Comparison of ENCODE assay signal across 8 mouse cellular contexts in the genomic region with DNA sequence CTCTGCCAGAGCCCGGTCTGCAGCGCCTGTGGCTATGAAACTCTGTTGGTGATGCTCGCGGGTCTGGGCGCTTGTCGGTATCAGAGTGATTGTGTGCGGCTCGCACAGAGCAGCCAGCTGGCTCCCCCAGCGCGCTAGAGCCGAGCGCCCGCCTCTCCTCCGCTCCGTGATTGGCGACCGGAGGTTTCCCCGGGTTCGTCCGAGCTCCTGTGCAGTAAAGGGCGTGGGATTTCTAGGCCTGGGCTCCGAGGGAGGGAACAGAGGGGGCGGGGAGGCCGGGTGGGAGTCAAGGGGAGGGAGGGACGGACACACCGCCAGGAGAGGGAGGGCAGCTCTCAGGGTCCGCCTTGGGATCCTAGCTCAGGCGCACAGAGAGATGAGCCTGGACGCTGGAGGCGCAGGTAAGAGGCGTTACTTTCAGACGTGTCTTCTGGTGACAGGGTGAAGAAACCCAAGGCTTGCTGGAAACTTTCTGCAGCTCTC. TPM values are rescaled to one million over a fixed set of nuclear protein-coding genes. Genes with fewer than 3 reads are reported as not detected.
A peak's percentile ranks its signal among the peaks of the same experiment; 100 is the strongest.
DNase-seq lines count a peak whose midpoint lies in the region; ATAC-seq and TF ChIP-seq lines count a peak whose summit lies in the region.

A gene (minus strand): TSS at position 86 of the 483 bp plus-strand sequence.

- no peak within 1 kb of the TSS for H3K9ac ChIP-seq in heart, postnatal 0 days (replicated peaks; ENCODE audit: low read depth, low read length)
- peak within 1 kb of the TSS; percentile 53 for H3K9ac ChIP-seq in embryonic facial prominence, embryonic 12.5 days
- peak within 1 kb of the TSS; percentile 74 for H3K9ac ChIP-seq in midbrain, embryonic 14.5 days (replicated peaks; ENCODE audit: low read length)

- peak within 1 kb of the TSS; percentile 46 for H3K4me3 ChIP-seq in heart, postnatal 0 days (ENCODE audit: low read depth, low read length)
- H3K4me3 ChIP-seq in embryonic facial prominence, embryonic 12.5 days = peak within 1 kb of the TSS; percentile 57
- peak within 1 kb of the TSS; percentile 65 for H3K4me3 ChIP-seq in midbrain, embryonic 14.5 days (replicated peaks; ENCODE audit: low read depth, low read length)

- TF ChIP-seq CTCF in heart, postnatal 0 days (IDR thresholded peaks at IDR 0.05; ENCODE audit: low read depth) = no peak

- 2% methylated on average over 31 of the region's 32 CpGs for WGBS in heart, postnatal 0 days
- under 1% methylated on average over 32 of the region's 32 CpGs for WGBS in embryonic facial prominence, embryonic 12.5 days
- under 1% methylated on average over 32 of the region's 32 CpGs for WGBS in midbrain, embryonic 14.5 days

- ATAC-seq in heart, postnatal 0 days (ENCODE audit: insufficient read depth, low read depth) = peak; percentile 30; the same call in 1 of the 2 replicates
- ATAC-seq in embryonic facial prominence, embryonic 12.5 days (ENCODE audit: insufficient number of reproducible peaks, insufficient read depth, low FRiP score, low TSS enrichment) = peak; percentile 83
- ATAC-seq in midbrain, embryonic 14.5 days (ENCODE audit: low FRiP score, low TSS enrichment) = peak; percentile 82

- H3K27me3 ChIP-seq in heart, postnatal 0 days (ENCODE audit: control insufficient read depth, insufficient read depth, low read length) = peaks cover 49% of the 10 kb centered on the region
- peaks cover 38% of the 10 kb centered on the region for H3K27me3 ChIP-seq in embryonic facial prominence, embryonic 12.5 days
- H3K27me3 ChIP-seq in midbrain, embryonic 14.5 days (ENCODE audit: control insufficient read depth, insufficient read depth, low read length) = peaks cover 15% of the 10 kb centered on the region; the same call in 1 of the 2 replicates

- no peak for DNase-seq in heart, postnatal 0 days (ENCODE audit: low spot score)
- DNase-seq in heart, postnatal 36 days = no peak
- DNase-seq in adrenal gland, postnatal 36 days = peak; percentile 22 to 28
- peak; percentile 34 for DNase-seq in kidney, postnatal 14 days
- DNase-seq in midbrain, embryonic 14.5 days = peak; percentile 82
- DNase-seq in thymus, postnatal 10 days (ENCODE audit: low spot score in 2 of 2) = no peak
- no peak for DNase-seq in urinary bladder, postnatal 25 days (ENCODE audit: low spot score)

- H3K9me3 ChIP-seq in heart, postnatal 0 days (replicated peaks; ENCODE audit: control insufficient read depth, low read length) = 0 out of 2 replicates have a peak, but pooled peaks cover 3% of the 10 kb centered on the region
- no peaks in the 10 kb centered on the region for H3K9me3 ChIP-seq in embryonic facial prominence, embryonic 12.5 days
- 0 out of 2 replicates have a peak, but pooled peaks cover 2% of the 10 kb centered on the region for H3K9me3 ChIP-seq in midbrain, embryonic 14.5 days (ENCODE audit: control insufficient read depth, low read length)

- H3K4me2 ChIP-seq in heart, postnatal 0 days (ENCODE audit: low read depth, low read length) = peak within 1 kb of the TSS; percentile 62
- peak within 1 kb of the TSS; percentile 100 for H3K4me2 ChIP-seq in embryonic facial prominence, embryonic 12.5 days (replicated peaks)
- peak within 1 kb of the TSS; percentile 98 for H3K4me2 ChIP-seq in midbrain, embryonic 14.5 days (ENCODE audit: low read length)

- H3K27ac ChIP-seq in heart, postnatal 0 days (ENCODE audit: low read depth) = no peak within 1 kb of the TSS
- peak within 1 kb of the TSS; percentile 48; the same call in 1 of the 2 replicates for H3K27ac ChIP-seq in embryonic facial prominence, embryonic 12.5 days
- H3K27ac ChIP-seq in midbrain, embryonic 14.5 days (replicated peaks; ENCODE audit: low read depth, low read length) = peak within 1 kb of the TSS; percentile 83

- no peaks in the 10 kb centered on the region for H3K36me3 ChIP-seq in heart, postnatal 0 days (replicated peaks; ENCODE audit: control insufficient read depth, insufficient read depth, low read length)
- no peaks in the 10 kb centered on the region for H3K36me3 ChIP-seq in embryonic facial prominence, embryonic 12.5 days
- no peaks in the 10 kb centered on the region for H3K36me3 ChIP-seq in midbrain, embryonic 14.5 days (ENCODE audit: control insufficient read depth, insufficient read depth, low read length)

- TF ChIP-seq EP300 in heart, postnatal 0 days (IDR thresholded peaks at IDR 0.05; ENCODE audit: low read depth) = no peak

- H3K4me1 ChIP-seq in heart, postnatal 0 days (ENCODE audit: control insufficient read depth, insufficient read depth) = 0 out of 2 replicates have a peak, but pooled peaks cover 5% of the 10 kb centered on the region
- H3K4me1 ChIP-seq in embryonic facial prominence, embryonic 12.5 days = peaks cover 13% of the 10 kb centered on the region
- peaks cover 5% of the 10 kb centered on the region; the same call in 1 of the 2 replicates for H3K4me1 ChIP-seq in midbrain, embryonic 14.5 days (ENCODE audit: control insufficient read depth, insufficient read depth, low read length)

- intact Hi-C loops in heart, postnatal 36 days (cut with DNase I) = no loop called here

RNA-seq across cellular contexts. Expression of the gene that starts here (rescaled TPM):
- 0.04 and 0.43 TPM in 2 replicates for total RNA-seq in heart, postnatal 0 days (2014; rRNA removed; ENCODE audit: low replicate concordance)
- polyA plus RNA-seq in heart, postnatal 0 days (2015; fragmentation: Nextera tagmentation; extraction: Ambion mirVana) = 0.12 and 0.20 TPM in 2 replicates
- not detected for total RNA-seq in heart, postnatal 36 days (2021)
- total RNA-seq in adrenal gland, postnatal 36 days (2021) = not detected
- polyA plus RNA-seq in embryonic facial prominence, embryonic 12.5 days (2016; fragmentation: Nextera tagmentation; extraction: Ambion mirVana) = 7.1 and 7.2 TPM in 2 replicates
- polyA plus RNA-seq in midbrain, embryonic 14.5 days (2014; fragmentation: Nextera tagmentation; extraction: Ambion mirVana) = 2.6 and 3.0 TPM in 2 replicates

Comparison
In these comparisons a context has a peak if more than half of its experiments do, and no peak if none do; other contexts are left out.
1. Peak in ATAC-seq, H3K4me3 ChIP-seq and H3K4me2 ChIP-seq in heart, postnatal 0 days; RNA of the gene not detected or under 1 TPM.
2. Peak in DNase-seq in adrenal gland, postnatal 36 days; RNA of the gene not detected or under 1 TPM.
3. ATAC-seq: peak in every context shown above with its lines; median percentile 83 in embryonic facial prominence, embryonic 12.5 days; 82 in midbrain, embryonic 14.5 days; 30 in heart, postnatal 0 days.
4. DNase-seq: peak in kidney, postnatal 14 days (single experiment) and midbrain, embryonic 14.5 days (single experiment); none in heart, postnatal 0 days (single experiment), heart, postnatal 36 days (0 of 2), thymus, postnatal 10 days (0 of 2) and urinary bladder, postnatal 25 days (single experiment).
5. Peak in every context shown above with its lines, with median percentiles within 50 percentile points of each other: H3K4me2 ChIP-seq and H3K4me3 ChIP-seq.